Mouse (Mus musculus) lung, adult 2 months (tissue): Measurements from ENCODE around the gene Cass4.

ENCODE experiments used
- CTCF ChIP-seq: fragments of 200-500 bp; IDR thresholded peaks from 2 replicates; pipeline ENCODE4 v1.5.1; 2011; ENCODE audit warnings: mild to moderate bottlenecking, low read length, control low read depth; ENCODE audit not compliant: insufficient read depth
- POLR2A ChIP-seq: fragments of 200-500 bp; IDR thresholded peaks from 2 replicates; pipeline ENCODE4 v1.6.1; 2011; ENCODE audit warnings: low read depth, mild to moderate bottlenecking, control low read depth, low read length, borderline replicate concordance; ENCODE audit errors: extremely low read depth

GRCm38 (mm10) chr2:172346034-172346929 is 47.3 kb upstream of the Cass4 start:
- TF ChIP-seq CTCF (no peak), POLR2A (no peak)
